Mouse (Mus musculus): ENCODE results near the gene Slc17a7.
"Not testable (repeated sequence)": the region's sequence is repeated elsewhere in the genome, so short reads cannot be mapped to it uniquely, and the experiment has no call there.

Gene Slc17a7

GRCm38 (mm10) chr7:45154096-45154992, 9.4 kb upstream of the Slc17a7 start, which contains the start of the genes Pih1d1 and Aldh16a1:
Gene Pih1d1, plus strand, starts transcription at chr7:45154303.
Gene Aldh16a1, minus strand, starts transcription at chr7:45154584.
- DNase-seq (ENCODE audit: low read depth, low spot score), result peak; percentile 93

- no peak for DNase-seq (ENCODE audit: low read depth, low spot score)
These were observed 8.7 kb upstream of the Slc17a7 start for GRCm38 (mm10) chr7:45154993-45155514.

GRCm38 (mm10) chr7:45155590-45155989, 8.2 kb upstream of the Slc17a7 start:
- no peak for DNase-seq (ENCODE audit: low read depth, low spot score)

- no peak for DNase-seq (ENCODE audit: low read depth, low spot score)
These were observed 7.5 kb upstream of the Slc17a7 start for GRCm38 (mm10) chr7:45156206-45156605.

- peak; percentile 67 for DNase-seq (ENCODE audit: low read depth, low spot score)
These were observed 6.3 kb upstream of the Slc17a7 start for GRCm38 (mm10) chr7:45157459-45157858.

- no peak for DNase-seq (ENCODE audit: low read depth, low spot score)
These were observed 4.8 kb upstream of the Slc17a7 start for GRCm38 (mm10) chr7:45158991-45159390.

- no peak for DNase-seq (ENCODE audit: low read depth, low spot score)
These were observed 3.4 kb upstream of the Slc17a7 start for GRCm38 (mm10) chr7:45160316-45160800.

- no peak for DNase-seq (ENCODE audit: low read depth, low spot score)
These were observed 2.9 kb upstream of the Slc17a7 start for GRCm38 (mm10) chr7:45160866-45161265.

- DNase-seq (ENCODE audit: low read depth, low spot score), result peak; percentile 97
These were observed 1.9 kb upstream of the Slc17a7 start for GRCm38 (mm10) chr7:45161612-45162473.

GRCm38 (mm10) chr7:45162551-45162950, 1.2 kb upstream of the Slc17a7 start:
- DNase-seq (ENCODE audit: low read depth, low spot score), result no peak

GRCm38 (mm10) chr7:45162996-45163615, 643 bp upstream of the Slc17a7 start:
- no peak for DNase-seq (ENCODE audit: low read depth, low spot score)

- no peak for DNase-seq (ENCODE audit: low read depth, low spot score)
These were observed 1.1 kb downstream of the Slc17a7 start for GRCm38 (mm10) chr7:45164833-45165232.

GRCm38 (mm10) chr7:45165701-45166100, 2.0 kb downstream of the Slc17a7 start:
- no peak for DNase-seq (ENCODE audit: low read depth, low spot score)

- DNase-seq (ENCODE audit: low read depth, low spot score), result peak; percentile 71
These were observed 3.2 kb downstream of the Slc17a7 start for GRCm38 (mm10) chr7:45166950-45167401.

GRCm38 (mm10) chr7:45167761-45168445, 4.2 kb downstream of the Slc17a7 start:
- no peak for DNase-seq (ENCODE audit: low read depth, low spot score)

GRCm38 (mm10) chr7:45168656-45169055, 4.9 kb downstream of the Slc17a7 start:
- no peak for DNase-seq (ENCODE audit: low read depth, low spot score)

GRCm38 (mm10) chr7:45169495-45169894, 5.7 kb downstream of the Slc17a7 start:
- DNase-seq (ENCODE audit: low read depth, low spot score), result no peak

GRCm38 (mm10) chr7:45172974-45173373, 9.2 kb downstream of the Slc17a7 start:
- no peak for DNase-seq (ENCODE audit: low read depth, low spot score)

GRCm38 (mm10) chr7:45173772-45174171, 10.0 kb downstream of the Slc17a7 start:
- DNase-seq (ENCODE audit: low read depth, low spot score), result not testable (repeated sequence)

- no peak for DNase-seq (ENCODE audit: low read depth, low spot score)
These were observed 11.0 kb downstream of the Slc17a7 start for GRCm38 (mm10) chr7:45174567-45175280.

Measured in telencephalon, adult 2 months (tissue).